Mouse (Mus musculus) myocyte (in vitro differentiated cells): ENCODE data around the gene Gnao1.

Source experiments
- E2F4 ChIP-seq: IDR thresholded peaks from one replicate; pipeline ENCODE4 v1.6.1; 2011; ENCODE audit warnings: mild to moderate bottlenecking, control low read depth, moderate library complexity; ENCODE audit not compliant: insufficient read depth
- MYOD1 ChIP-seq, 3 experiments: IDR thresholded peaks; one replicate each; pipeline ENCODE4 v1.6.1; 2011; ENCODE audit warnings: control low read depth in 2 of 3, low read depth in 2 of 3, mild to moderate bottlenecking in 2 of 3, moderate library complexity in 1 of 3; ENCODE audit not compliant: insufficient read length in 2 of 3, control insufficient read depth in 1 of 3
- POLR2A ChIP-seq: IDR thresholded peaks from one replicate; pipeline ENCODE4 v1.6.1; 2011; ENCODE audit warnings: low read depth, mild to moderate bottlenecking, control low read depth, moderate library complexity; ENCODE audit not compliant: insufficient read length
- REST ChIP-seq: IDR thresholded peaks from one replicate; pipeline ENCODE4 v1.6.1; 2011; ENCODE audit warnings: mild to moderate bottlenecking, control low read depth, moderate library complexity; ENCODE audit not compliant: insufficient read depth, insufficient read length
- TCF3 ChIP-seq: IDR thresholded peaks from one replicate; pipeline ENCODE4 v1.6.1; 2011; ENCODE audit warnings: low read depth, control low read depth; ENCODE audit not compliant: insufficient read length
- USF1 ChIP-seq: IDR thresholded peaks from one replicate; pipeline ENCODE4 v1.6.1; 2011; ENCODE audit warnings: low read depth, mild to moderate bottlenecking, control low read depth, moderate library complexity

GRCm38 (mm10) chr8:93809686-93810027 lies at the start of gene Gnao1:
- TF ChIP-seq TCF3 (no peak), E2F4 (no peak), POLR2A (no peak), REST (no peak), MYOD1 (IDR thresholded peaks at IDR 0.05; ENCODE audit: control insufficient read depth in 1 of 3, insufficient read length in 2 of 3, low read depth in 2 of 3) (no peak), USF1 (no peak)
